7 mouse cellular contexts compared by ENCODE assay signal in the genomic region with DNA sequence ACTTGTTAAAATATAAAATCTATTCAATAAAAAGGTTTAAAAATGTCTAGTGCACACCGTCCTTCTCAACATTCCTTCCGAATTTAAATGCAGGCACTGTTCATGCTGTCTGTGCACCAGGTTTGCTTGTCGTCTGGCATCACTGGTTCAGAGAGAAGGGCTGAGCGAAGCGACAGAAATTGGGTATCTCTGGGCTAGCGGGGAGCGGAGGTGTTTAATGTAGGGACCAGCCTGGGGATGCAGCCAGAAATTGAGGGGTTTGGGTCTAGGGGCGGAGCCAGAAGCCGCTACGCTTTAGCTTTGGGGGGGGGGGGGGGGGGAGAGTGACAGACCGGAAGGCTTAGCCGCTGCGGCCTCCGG. TPM values are rescaled to one million over a fixed set of nuclear protein-coding genes. Genes with fewer than 3 reads are reported as not detected.
DNase-seq lines count a peak whose midpoint lies in the region; ATAC-seq and TF ChIP-seq lines count a peak whose summit lies in the region.

No protein-coding gene starts in this region.

- no peak for ATAC-seq in embryonic facial prominence, embryonic 15.5 days (ENCODE audit: insufficient number of reproducible peaks, low FRiP score, low TSS enrichment, low read depth)
- no peak for ATAC-seq in neural tube, embryonic 15.5 days (ENCODE audit: low FRiP score)
- ATAC-seq in monocyte, adult 5-6 weeks (replicated peaks; ENCODE audit: insufficient number of reproducible peaks, low FRiP score, low TSS enrichment, poor library complexity, severe bottlenecking), result no peak

- under 1% methylated on average over 14 of the region's 14 CpGs for WGBS in lung, adult 2 months
- WGBS in embryonic facial prominence, embryonic 15.5 days, result 2% methylated on average over 14 of the region's 14 CpGs
- WGBS in large intestine, adult 2 months, result under 1% methylated on average over 14 of the region's 14 CpGs
- WGBS in neural tube, embryonic 15.5 days, result under 1% methylated on average over 14 of the region's 14 CpGs

- no peak for TF ChIP-seq CTCF in lung, adult 2 months (IDR thresholded peaks at IDR 0.05; ENCODE audit: insufficient read depth, low read length)

- H3K4me3 ChIP-seq in lung, adult 2 months (replicated peaks; ENCODE audit: extremely low read depth, low read depth, low read length), result peak overlapping the region; percentile 100
- H3K4me3 ChIP-seq in embryonic facial prominence, embryonic 15.5 days (replicated peaks), result peak overlapping the region; percentile 79
- peak overlapping the region; percentile 68 for H3K4me3 ChIP-seq in neural tube, embryonic 15.5 days (replicated peaks)

- TF ChIP-seq POLR2A in lung, adult 2 months (IDR thresholded peaks at IDR 0.05; ENCODE audit: borderline replicate concordance, extremely low read depth, low read depth, low read length), result no peak

- peaks cover 10% of the 10 kb centered on the region; the same call in 1 of the 2 replicates for H3K4me1 ChIP-seq in lung, adult 2 months (ENCODE audit: control insufficient read depth, insufficient read depth, low read length)
- peaks cover 11% of the 10 kb centered on the region for H3K4me1 ChIP-seq in embryonic facial prominence, embryonic 15.5 days
- H3K4me1 ChIP-seq in neural tube, embryonic 15.5 days, result peaks cover 23% of the 10 kb centered on the region

- peak overlapping the region; percentile 75 for H3K4me2 ChIP-seq in embryonic facial prominence, embryonic 15.5 days (replicated peaks)
- H3K4me2 ChIP-seq in neural tube, embryonic 15.5 days, result peak overlapping the region; percentile 84

- no peaks in the 10 kb centered on the region for H3K36me3 ChIP-seq in embryonic facial prominence, embryonic 15.5 days
- no peaks in the 10 kb centered on the region for H3K36me3 ChIP-seq in neural tube, embryonic 15.5 days

- H3K9me3 ChIP-seq in embryonic facial prominence, embryonic 15.5 days (replicated peaks), result no peaks in the 10 kb centered on the region
- H3K9me3 ChIP-seq in neural tube, embryonic 15.5 days (replicated peaks), result no peaks in the 10 kb centered on the region

- 0 out of 2 replicates have a peak overlapping the region, but pooled peaks have one; percentile 33 for H3K9ac ChIP-seq in embryonic facial prominence, embryonic 15.5 days
- H3K9ac ChIP-seq in neural tube, embryonic 15.5 days (replicated peaks), result peak overlapping the region; percentile 65

- no peak for DNase-seq in lung, adult 2 months
- DNase-seq in lung, postnatal 36 days, result no peak
- peak; percentile 25 for DNase-seq in large intestine, adult 2 months (ENCODE audit: low read depth, low spot score)
- no peak for DNase-seq in ovary, adult 18-20 months (ENCODE audit: low spot score)

- H3K27ac ChIP-seq in embryonic facial prominence, embryonic 15.5 days (replicated peaks), result peak overlapping the region; percentile 74
- peak overlapping the region; percentile 93 for H3K27ac ChIP-seq in neural tube, embryonic 15.5 days (replicated peaks)

- H3K27me3 ChIP-seq in embryonic facial prominence, embryonic 15.5 days, result no peaks in the 10 kb centered on the region
- H3K27me3 ChIP-seq in neural tube, embryonic 15.5 days (replicated peaks), result no peaks in the 10 kb centered on the region

RNA-seq across cellular contexts. Expression of gene Lonp2, which starts 0.3 kb away (rescaled TPM):
- polyA plus RNA-seq in lung, adult 2 months (2012; rRNA removed), result 56.4 and 61.4 TPM in 2 replicates
- polyA plus RNA-seq in embryonic facial prominence, embryonic 15.5 days (2015; fragmentation: Nextera tagmentation; extraction: Ambion mirVana), result 50.6 and 54.2 TPM in 2 replicates
- 32.7 and 60.0 TPM in 2 replicates for polyA plus RNA-seq in large intestine, adult 2 months (2012; rRNA removed)
- 89.7 and 93.6 TPM in 2 replicates for polyA plus RNA-seq in neural tube, embryonic 15.5 days (2015; fragmentation: Nextera tagmentation; extraction: Ambion mirVana)
- 61.5 to 94.5 TPM (median 63.1 TPM) in 3 replicates for total RNA-seq in monocyte, adult 5-6 weeks (2017)

RNA-seq across cellular contexts. Expression of gene Abcc12, which starts 43.0 kb away (rescaled TPM):
- polyA plus RNA-seq in lung, adult 2 months (2012; rRNA removed), result 0.03 and 0.12 TPM in 2 replicates
- polyA plus RNA-seq in embryonic facial prominence, embryonic 15.5 days (2015; fragmentation: Nextera tagmentation; extraction: Ambion mirVana), result 0.41 and 0.51 TPM in 2 replicates
- polyA plus RNA-seq in large intestine, adult 2 months (2012; rRNA removed), result 0.02 TPM in 1 of 2 replicates, not detected in the other
- polyA plus RNA-seq in neural tube, embryonic 15.5 days (2015; fragmentation: Nextera tagmentation; extraction: Ambion mirVana), result 0.12 and 0.17 TPM in 2 replicates
- not detected in 3 replicates for total RNA-seq in monocyte, adult 5-6 weeks (2017)
